Mouse (Mus musculus): Measurements from ENCODE around the gene Rcor2.

Rcor2 gene

DNA sequence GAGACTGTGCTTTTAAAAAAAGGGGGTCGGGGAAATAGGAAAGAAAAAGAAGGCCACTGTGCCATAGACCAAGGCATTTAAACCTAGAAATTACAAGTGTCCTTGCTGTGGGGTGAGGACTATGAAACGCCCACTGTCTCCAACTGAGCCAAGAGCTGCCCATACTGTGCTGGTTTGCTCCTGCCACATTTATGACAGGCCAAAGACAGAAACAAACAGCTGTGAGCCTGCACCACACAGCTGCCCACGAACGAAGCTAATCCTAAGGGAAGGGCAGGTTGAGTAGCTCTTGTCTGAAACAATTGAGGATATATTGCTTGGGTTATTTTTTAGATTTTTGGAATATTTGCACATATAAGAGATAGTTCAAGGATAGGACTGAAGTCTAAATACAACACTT is 49.7 kb downstream of the Rcor2 start:
- in situ Hi-C loops (cut with MboI, MseI): no loop called here

DNA sequence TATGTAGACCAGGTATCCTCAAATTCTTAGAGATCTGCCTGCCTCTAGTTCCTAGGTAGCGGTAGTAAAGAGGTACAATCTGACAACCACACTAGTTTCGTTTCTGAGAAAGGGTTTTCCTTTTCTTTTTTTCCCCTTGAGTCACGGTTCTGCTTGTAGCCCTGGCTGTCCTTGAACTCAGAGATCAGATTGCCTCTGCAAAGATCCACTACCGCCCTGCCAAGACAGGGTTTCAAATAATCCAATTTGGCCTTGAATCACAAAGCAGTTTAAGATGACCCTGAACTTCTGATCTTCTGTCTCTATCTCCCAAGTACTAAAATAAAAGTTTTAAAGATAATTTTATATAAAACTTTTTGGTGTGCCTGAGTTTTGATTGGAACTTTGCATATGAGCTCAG is 50.6 kb downstream of the Rcor2 start:
- in situ Hi-C loops (cut with MboI, MseI): no loop called here

DNA sequence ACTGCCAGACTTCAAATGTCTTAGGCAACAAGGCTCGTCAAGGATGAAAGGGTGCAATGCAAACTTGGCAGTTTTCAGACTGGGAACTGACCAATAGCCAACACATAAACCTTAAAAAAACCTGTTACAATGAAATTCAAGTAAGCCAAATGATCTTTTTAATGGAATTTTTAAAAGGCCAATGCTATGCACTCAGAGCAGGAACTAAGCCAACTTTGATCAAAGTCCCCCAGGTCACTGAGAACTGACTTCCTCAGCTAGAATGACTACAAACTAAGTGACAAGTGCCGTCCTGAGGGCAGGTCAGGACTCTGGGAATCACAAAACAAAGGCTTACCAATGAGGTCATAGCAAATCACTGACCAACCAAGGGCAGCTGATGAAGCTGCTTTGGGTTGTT is 53.1 kb downstream of the Rcor2 start:
- in situ Hi-C loops (cut with MboI, MseI): no loop called here

DNA sequence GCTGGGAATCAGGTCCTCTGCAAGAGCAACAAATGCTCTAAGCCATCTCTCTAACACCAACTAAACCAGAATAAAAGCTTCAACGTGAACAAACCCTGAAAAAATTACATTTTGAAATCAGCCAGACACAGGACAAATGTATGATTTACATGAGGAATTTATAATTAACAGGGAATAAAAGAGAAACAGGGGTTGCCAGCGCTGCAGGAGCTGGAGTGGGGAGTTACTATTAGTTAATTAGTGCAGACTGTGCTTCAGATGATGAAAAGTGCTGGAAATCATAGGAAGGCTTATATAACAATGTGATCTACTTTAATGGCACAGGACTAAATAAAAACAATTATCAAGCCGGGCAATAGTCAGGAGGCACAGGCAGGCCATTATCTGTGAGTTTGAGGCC is 54.3 kb downstream of the Rcor2 start:
- in situ Hi-C loops (cut with MboI, MseI): no loop called here
